In genomic region chr9:80074949-80075348, GRCm38 (mm10) we compare ENCODE assay signal across 19 mouse cellular contexts. TPM values are rescaled to one million over a fixed set of nuclear protein-coding genes. Genes with fewer than 3 reads are reported as not detected.
DNase-seq lines count a peak whose midpoint lies in the region; ATAC-seq and TF ChIP-seq lines count a peak whose summit lies in the region.
"Had no signal": no experiment of that assay in that cellular context is flagged by ENCODE, and none has a peak within 500 bp of the region (broad histone marks: within the 10 kb centered on the region; RNA-seq: fewer than 3 reads in every experiment).

No protein-coding gene starts in this region.

- ATAC-seq in heart, embryonic 13.5 days (ENCODE audit: extremely low read depth, insufficient number of reproducible peaks, low FRiP score, low TSS enrichment): no peak
- ATAC-seq in heart, embryonic 12.5 days (ENCODE audit: insufficient number of reproducible peaks, low FRiP score): no peak
- no peak for ATAC-seq in lung, embryonic 14.5 days (ENCODE audit: insufficient read depth)
- ATAC-seq in neutrophil, adult 5-6 weeks (ENCODE audit: extremely low read depth, insufficient number of reproducible peaks, low FRiP score, poor library complexity, severe bottlenecking): 0 out of 2 replicates have a peak, but pooled peaks have one; percentile 26

- H3K27ac ChIP-seq in heart, embryonic 13.5 days (replicated peaks): no peak overlapping the region
- H3K27ac ChIP-seq in heart, embryonic 12.5 days (ENCODE audit: poor library complexity, severe bottlenecking): no peak overlapping the region
- H3K27ac ChIP-seq in lung, embryonic 14.5 days (ENCODE audit: low read depth): no peak overlapping the region
- H3K27ac ChIP-seq: embryonic facial prominence, embryonic 10.5 days; heart, embryonic 15.5 days; hindbrain, embryonic 12.5 days; liver, embryonic 13.5 days had no signal

- peak overlapping the region; percentile 10; the same call in 1 of the 2 replicates for H3K9ac ChIP-seq in heart, embryonic 13.5 days
- no peak overlapping the region for H3K9ac ChIP-seq in heart, embryonic 12.5 days
- H3K9ac ChIP-seq in lung, embryonic 14.5 days: no peak overlapping the region
- H3K9ac ChIP-seq: heart, embryonic 15.5 days; hindbrain, embryonic 12.5 days; liver, embryonic 13.5 days; neural tube, embryonic 13.5 days; stomach, embryonic 15.5 days had no signal

- H3K4me2 ChIP-seq in heart, embryonic 13.5 days: no peak overlapping the region
- H3K4me2 ChIP-seq in heart, embryonic 12.5 days: no peak overlapping the region
- no peak overlapping the region for H3K4me2 ChIP-seq in lung, embryonic 14.5 days
- H3K4me2 ChIP-seq: heart, embryonic 15.5 days; hindbrain, embryonic 12.5 days; liver, embryonic 13.5 days; neural tube, embryonic 13.5 days; stomach, embryonic 15.5 days had no signal

- H3K36me3 ChIP-seq in heart, embryonic 13.5 days: peaks cover 9% of the 10 kb centered on the region
- H3K36me3 ChIP-seq in heart, embryonic 12.5 days: peaks cover 4% of the 10 kb centered on the region
- no peaks in the 10 kb centered on the region for H3K36me3 ChIP-seq in lung, embryonic 14.5 days (ENCODE audit: insufficient read depth)
- H3K36me3 ChIP-seq: liver, embryonic 13.5 days; stomach, embryonic 15.5 days had no signal

- H3K4me1 ChIP-seq in heart, embryonic 13.5 days: peaks cover 70% of the 10 kb centered on the region
- H3K4me1 ChIP-seq in heart, embryonic 12.5 days (replicated peaks): peaks cover 54% of the 10 kb centered on the region
- H3K4me1 ChIP-seq in lung, embryonic 14.5 days (ENCODE audit: insufficient read depth): peaks cover 13% of the 10 kb centered on the region

- H3K9me3 ChIP-seq in heart, embryonic 13.5 days: no peaks in the 10 kb centered on the region
- no peaks in the 10 kb centered on the region; the same call in 1 of the 2 replicates for H3K9me3 ChIP-seq in heart, embryonic 12.5 days (replicated peaks)
- H3K9me3 ChIP-seq in lung, embryonic 14.5 days (ENCODE audit: low read depth, low read length): no peaks in the 10 kb centered on the region
- H3K9me3 ChIP-seq: heart, embryonic 15.5 days; hindbrain, embryonic 12.5 days; liver, embryonic 13.5 days; neural tube, embryonic 13.5 days; stomach, embryonic 15.5 days had no signal

- H3K27me3 ChIP-seq in heart, embryonic 13.5 days (replicated peaks): no peaks in the 10 kb centered on the region
- H3K27me3 ChIP-seq in heart, embryonic 12.5 days (replicated peaks): no peaks in the 10 kb centered on the region
- no peaks in the 10 kb centered on the region for H3K27me3 ChIP-seq in lung, embryonic 14.5 days (ENCODE audit: insufficient read depth, low read length)
- H3K27me3 ChIP-seq: heart, embryonic 15.5 days; hindbrain, embryonic 12.5 days; liver, embryonic 13.5 days; neural tube, embryonic 13.5 days; stomach, embryonic 15.5 days had no signal

- no peak overlapping the region for H3K4me3 ChIP-seq in heart, embryonic 13.5 days
- no peak overlapping the region for H3K4me3 ChIP-seq in heart, embryonic 12.5 days
- no peak overlapping the region for H3K4me3 ChIP-seq in lung, embryonic 14.5 days (ENCODE audit: low read depth, low read length)
- H3K4me3 ChIP-seq: embryonic facial prominence, embryonic 10.5 days; heart, embryonic 15.5 days; hindbrain, embryonic 12.5 days; liver, embryonic 13.5 days; neural tube, embryonic 13.5 days; stomach, embryonic 15.5 days had no signal

- TF ChIP-seq CTCF in lung, embryonic 14.5 days (IDR thresholded peaks at IDR 0.05; ENCODE audit: low read depth): peak; percentile 45

- peak; percentile 35 for DNase-seq in lung, embryonic 14.5 days
- no peak for DNase-seq in lung, postnatal 14 days
- peak; percentile 12 for DNase-seq in MN1 (ENCODE audit: low spot score)
- DNase-seq in adrenal gland, adult 2 months: no peak
- DNase-seq: cerebellum, postnatal 36 days; gastrocnemius, postnatal 25 days; kidney, adult 18-20 months; kidney, postnatal 25 days; left cerebral cortex, postnatal 4 days; liver, embryonic 13.5 days; thymus, postnatal 14 days had no signal

RNA-seq across cellular contexts. Expression of gene Senp6, which starts 8.2 kb away (rescaled TPM):
- 32.4 and 32.6 TPM in 2 replicates for polyA plus RNA-seq in heart, embryonic 13.5 days (2015; fragmentation: Nextera tagmentation; extraction: Ambion mirVana)
- polyA plus RNA-seq in heart, embryonic 12.5 days (2016; fragmentation: Nextera tagmentation; extraction: Ambion mirVana): 46.5 and 55.4 TPM in 2 replicates
- 69.8 and 76.0 TPM in 2 replicates for polyA plus RNA-seq in lung, embryonic 14.5 days (2014; fragmentation: Nextera tagmentation; extraction: Ambion mirVana)
- 211 and 214 TPM in 2 replicates for total RNA-seq in neutrophil, adult 5-6 weeks (2017)
- 100 to 1,000 TPM in 1 of 2 experiments, 10 to 100 TPM in 1; 98.5 to 114 TPM for total RNA-seq in adrenal gland, adult 2 months (2021)
- 29.7 and 30.0 TPM in 2 replicates for polyA plus RNA-seq in adrenal gland, adult 2 months (2012; rRNA removed)

Comparison
In these comparisons a context has a peak if more than half of its experiments do, and no peak if none do; other contexts are left out.
1. DNase-seq: peak in lung, embryonic 14.5 days (single experiment) and MN1 (single experiment); none in lung, postnatal 14 days (single experiment) and adrenal gland, adult 2 months (single experiment).